Mouse (Mus musculus) layer of hippocampus, adult 11-12 months (tissue): ENCODE measurements at regions not wholly inside any gene's neighbourhood (a gene's known extent, or its start where the extent isn't known, plus 50 kb on each side); places are given as distances from the start of the nearest gene placed in this dataset.

Source experiments
- DNase-seq: peaks from one replicate; pipeline ENCODE4 v3.0.0; 2022; ENCODE audit warnings: low spot score

- DNase-seq: no peak
These were observed 279.6 kb downstream of the Maf start for GRCm38 (mm10) chr8:115428022-115428421.

- DNase-seq: no peak
These were observed 280.1 kb downstream of the Maf start for GRCm38 (mm10) chr8:115427490-115427889.

- DNase-seq: no peak
These were observed 281.1 kb downstream of the Maf start for GRCm38 (mm10) chr8:115426543-115426942.

- DNase-seq: no peak
These were observed 282.2 kb downstream of the Maf start for GRCm38 (mm10) chr8:115425360-115425759.

- DNase-seq: no peak
These were observed 283.9 kb downstream of the Maf start for GRCm38 (mm10) chr8:115423682-115424081.

- DNase-seq: no peak
These were observed 284.5 kb downstream of the Maf start for GRCm38 (mm10) chr8:115423056-115423455.

- DNase-seq: no peak
These were observed 287.1 kb downstream of the Maf start for GRCm38 (mm10) chr8:115420536-115420935.

- no peak for DNase-seq
These were observed 287.5 kb downstream of the Maf start for GRCm38 (mm10) chr8:115420131-115420530.

- DNase-seq: no peak
These were observed 289.5 kb downstream of the Maf start for GRCm38 (mm10) chr8:115418056-115418455.

- peak; percentile 14 for DNase-seq
These were observed 293.5 kb downstream of the Maf start for GRCm38 (mm10) chr8:115414061-115414473.

- no peak for DNase-seq
These were observed 295.8 kb downstream of the Maf start for GRCm38 (mm10) chr8:115411756-115412155.

GRCm38 (mm10) chr8:115411061-115411460 lies 296.5 kb downstream of the Maf start:
- DNase-seq: no peak

GRCm38 (mm10) chr8:115410191-115410590 lies 297.4 kb downstream of the Maf start:
- no peak for DNase-seq

- DNase-seq: no peak
These were observed 300.1 kb downstream of the Maf start for GRCm38 (mm10) chr8:115407535-115407934.

GRCm38 (mm10) chr8:115403601-115404000 lies 304.0 kb downstream of the Maf start:
- no peak for DNase-seq

- peak; percentile 41 for DNase-seq
These were observed 305.0 kb downstream of the Maf start for GRCm38 (mm10) chr8:115402471-115403197.
